Mouse (Mus musculus) lung, embryonic 14.5 days (tissue): ENCODE data around the gene Nup133. TPM values are rescaled to one million over a fixed set of nuclear protein-coding genes. Genes with fewer than 3 reads are reported as not detected.

Experiments used
- ATAC-seq: fragments of 200-750 bp; cut with Nextera tagmentation; 2 replicates; pipeline ENCODE4 v1.8.0; 2017; ENCODE audit warnings: mild to moderate bottlenecking, moderate TSS enrichment, moderate library complexity; ENCODE audit not compliant: insufficient read depth
- DNase-seq: peaks from one replicate; pipeline ENCODE4 v3.0.0-alpha.2; 2015
- H3K27ac ChIP-seq: fragments of 300-500 bp; sonication (generic); 2 replicates; pipeline ENCODE4 v1.5.1; 2014; ENCODE audit warnings: low read depth, mild to moderate bottlenecking, moderate library complexity
- H3K27me3 ChIP-seq: fragments of 300-500 bp; sonication (generic); 2 replicates; pipeline ENCODE4 v1.6.1; 2014; ENCODE audit warnings: low read length, control low read depth; ENCODE audit not compliant: insufficient read depth
- H3K36me3 ChIP-seq: fragments of 300-500 bp; sonication (generic); 2 replicates; pipeline ENCODE4 v1.6.1; 2014; ENCODE audit warnings: control low read depth; ENCODE audit not compliant: insufficient read depth
- H3K4me1 ChIP-seq: fragments of 300-500 bp; sonication (generic); 2 replicates; pipeline ENCODE4 v1.6.1; 2014; ENCODE audit warnings: antibody characterized with exemption, control low read depth; ENCODE audit not compliant: insufficient read depth
- H3K4me2 ChIP-seq: fragments of 300-500 bp; sonication (generic); 2 replicates; pipeline ENCODE4 v1.6.1; 2014; ENCODE audit warnings: mild to moderate bottlenecking
- H3K4me3 ChIP-seq: fragments of 300-500 bp; sonication (generic); 2 replicates; pipeline ENCODE4 v1.5.1; 2014; ENCODE audit warnings: low read depth, low read length
- H3K9ac ChIP-seq: fragments of 300-500 bp; sonication (generic); 2 replicates; pipeline ENCODE4 v1.6.1; 2014
- H3K9me3 ChIP-seq: fragments of 300-500 bp; sonication (generic); 2 replicates; pipeline ENCODE4 v1.6.1; 2016; ENCODE audit warnings: low read depth, low read length, control low read depth
- CTCF ChIP-seq: IDR thresholded peaks from 2 replicates; pipeline ENCODE4 v1.5.1; 2016; ENCODE audit warnings: antibody characterized with exemption, low read depth
- WGBS: fragments of 180-500 bp; shearing (Covaris S2); extraction: QIAGEN DNeasy Blood & Tissue Kit; methylation state at CpG from one replicate; pipeline ENCODE4 v1.1.7; 2014; 5-methylcytosine and 5-hydroxymethylcytosine counted together
- polyA plus RNA-seq: library from polyadenylated mRNA; unstranded; fragments of >200 nt; fragmentation: Nextera tagmentation; extraction: Ambion mirVana; gene quantifications from 2 replicates; pipeline ENCODE4 v1.2.1, GENCODE M21; 2014

Nup133 gene
- polyA plus RNA-seq, 1 experiment from 2014 or later, result 54.4 TPM

GRCm38 (mm10) chr8:123880821-123881350 is 68.2 kb downstream of the Nup133 start:
- 27% methylated on average over 4 of the region's 4 CpGs for WGBS
- DNase-seq, result no peak
- no peak overlapping the region for H3K27ac ChIP-seq

DNA sequence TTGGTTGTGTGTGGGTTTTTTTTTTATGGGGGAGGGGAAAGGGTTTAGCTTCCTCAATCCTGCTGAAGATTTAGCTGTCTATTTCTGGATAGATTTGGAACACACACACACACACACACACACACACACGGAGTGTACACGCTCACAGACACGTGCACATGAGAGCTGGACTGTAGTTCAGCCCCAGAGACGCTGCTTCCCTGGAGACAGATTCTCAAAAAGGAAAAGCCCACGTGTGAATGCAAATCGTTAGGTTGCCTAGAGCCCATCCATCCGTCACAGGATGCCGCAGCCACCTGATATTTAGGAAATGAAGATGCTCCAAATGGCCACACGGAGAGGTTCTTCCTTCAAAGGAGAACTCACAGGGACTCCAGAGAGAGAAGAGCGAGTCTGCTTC is 68.8 kb downstream of the Nup133 start:
- H3K27me3 ChIP-seq, result no peaks in the 10 kb centered on the region
- H3K4me1 ChIP-seq, result 0 out of 2 replicates have a peak, but pooled peaks cover 3% of the 10 kb centered on the region
- no peak for ATAC-seq
- 51% methylated on average over 10 of the region's 10 CpGs for WGBS
- H3K27ac ChIP-seq, result no peak overlapping the region
- no peak overlapping the region for H3K4me2 ChIP-seq
- TF ChIP-seq CTCF, result no peak
- no peaks in the 10 kb centered on the region for H3K36me3 ChIP-seq
- no peak overlapping the region for H3K9ac ChIP-seq
- no peak for DNase-seq
- H3K4me3 ChIP-seq, result no peak overlapping the region
- H3K9me3 ChIP-seq, result no peaks in the 10 kb centered on the region

More at GRCm38 (mm10) chr8:123880821-123881350, 68.2 kb downstream of the Nup133 start:
- no peak for ATAC-seq
- Histone ChIP-seq H3K27me3 (no peaks in the 10 kb centered on the region), H3K9me3 (no peaks in the 10 kb centered on the region), H3K36me3 (no peaks in the 10 kb centered on the region), H3K4me2 (no peak overlapping the region), H3K9ac (no peak overlapping the region), H3K4me1 (0 out of 2 replicates have a peak, but pooled peaks cover 3% of the 10 kb centered on the region), H3K4me3 (no peak overlapping the region)
- peak; percentile 16; the same call in 1 of the 2 replicates for TF ChIP-seq CTCF

DNA sequence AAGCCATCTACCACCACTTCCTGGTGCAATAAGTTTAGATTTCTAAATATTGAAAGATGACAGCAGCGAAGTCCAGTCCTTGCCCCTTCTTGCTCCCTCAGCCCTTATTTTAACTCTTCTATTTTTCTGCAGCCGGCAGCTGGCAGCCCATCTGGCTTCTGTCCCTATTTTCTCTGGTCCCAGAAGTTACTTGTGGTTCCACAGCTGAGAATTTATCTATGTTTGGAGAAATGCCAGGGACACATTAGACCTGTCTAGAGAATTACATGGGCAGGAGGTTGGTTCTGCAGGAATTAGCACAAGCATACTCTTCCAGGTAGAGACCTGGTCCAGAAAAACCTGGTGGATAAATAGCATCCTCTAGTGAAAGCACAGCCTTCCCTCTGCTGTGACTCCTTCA is 71.2 kb downstream of the Nup133 start:
- H3K27me3 ChIP-seq, result no peaks in the 10 kb centered on the region
- no peak for TF ChIP-seq CTCF
- H3K27ac ChIP-seq, result no peak overlapping the region
- H3K36me3 ChIP-seq, result no peaks in the 10 kb centered on the region
- no peaks in the 10 kb centered on the region for H3K4me1 ChIP-seq
- H3K9ac ChIP-seq, result no peak overlapping the region
- ATAC-seq, result no peak
- H3K4me3 ChIP-seq, result no peak overlapping the region
- 51% methylated on average over 2 of the region's 2 CpGs for WGBS
- DNase-seq, result no peak
- no peaks in the 10 kb centered on the region for H3K9me3 ChIP-seq
- no peak overlapping the region for H3K4me2 ChIP-seq

DNA sequence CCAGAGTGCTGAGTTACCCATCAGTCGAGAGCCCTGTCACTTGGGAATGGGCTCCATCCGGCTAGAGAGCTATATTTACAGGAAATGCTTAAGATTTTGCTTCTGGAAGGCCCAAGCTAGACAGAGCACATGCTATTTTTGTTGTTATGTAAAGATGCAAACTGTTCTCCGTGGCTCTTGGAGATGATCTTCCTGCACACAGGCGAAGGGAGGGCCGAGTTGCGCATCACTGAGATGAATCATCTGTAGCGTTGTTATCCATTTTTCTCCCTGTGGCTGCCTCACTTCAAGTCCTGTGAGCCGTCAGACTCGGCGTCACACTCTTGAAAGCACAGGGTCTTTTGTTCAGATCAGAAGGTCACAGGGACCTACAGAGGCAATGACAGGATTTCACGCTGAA is 74.7 kb downstream of the Nup133 start:
- ATAC-seq, result no peak
- no peaks in the 10 kb centered on the region for H3K36me3 ChIP-seq
- no peaks in the 10 kb centered on the region for H3K9me3 ChIP-seq
- no peaks in the 10 kb centered on the region for H3K27me3 ChIP-seq
- WGBS, result 70% methylated on average over 11 of the region's 11 CpGs
- DNase-seq, result no peak
- TF ChIP-seq CTCF, result no peak
- no peak overlapping the region for H3K27ac ChIP-seq
- no peak overlapping the region for H3K9ac ChIP-seq
- no peaks in the 10 kb centered on the region for H3K4me1 ChIP-seq
- H3K4me3 ChIP-seq, result no peak overlapping the region
- H3K4me2 ChIP-seq, result no peak overlapping the region

GRCm38 (mm10) chr8:123873364-123873763 is 75.7 kb downstream of the Nup133 start:
- H3K4me2 ChIP-seq, result no peak overlapping the region
- no peak for TF ChIP-seq CTCF
- no peak overlapping the region for H3K4me3 ChIP-seq
- no peaks in the 10 kb centered on the region for H3K27me3 ChIP-seq
- DNase-seq, result no peak
- ATAC-seq, result no peak
- no peak overlapping the region for H3K9ac ChIP-seq
- no peaks in the 10 kb centered on the region for H3K4me1 ChIP-seq
- H3K9me3 ChIP-seq, result no peaks in the 10 kb centered on the region
- no peak overlapping the region for H3K27ac ChIP-seq
- WGBS, result 70% methylated on average over 6 of the region's 6 CpGs
- no peaks in the 10 kb centered on the region for H3K36me3 ChIP-seq

DNA sequence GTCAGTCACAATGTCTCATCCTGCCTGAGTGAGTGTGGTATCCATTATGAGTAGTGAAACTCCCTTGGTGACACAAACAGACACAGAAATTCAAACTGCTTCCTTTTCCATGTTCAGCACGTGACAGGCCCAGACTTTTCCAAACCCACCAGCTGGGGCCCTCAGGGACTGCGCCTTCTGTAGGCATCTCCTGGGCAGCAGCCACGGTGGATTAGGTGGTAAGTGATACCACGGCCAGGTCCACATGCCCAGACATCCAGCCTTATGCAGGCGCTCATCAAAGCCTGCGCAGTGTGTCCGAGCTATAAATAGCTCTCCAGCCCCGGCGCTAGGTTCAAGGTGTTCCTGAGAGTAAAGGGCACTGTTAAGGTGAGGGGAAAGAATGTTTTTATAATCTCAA is 77.0 kb downstream of the Nup133 start:
- Histone ChIP-seq H3K36me3 (no peaks in the 10 kb centered on the region), H3K27me3 (no peaks in the 10 kb centered on the region), H3K4me1 (no peaks in the 10 kb centered on the region), H3K9ac (no peak overlapping the region), H3K9me3 (no peaks in the 10 kb centered on the region), H3K4me2 (no peak overlapping the region), H3K27ac (no peak overlapping the region), H3K4me3 (no peak overlapping the region)
- ATAC-seq (no peak), DNase-seq (no peak)
- WGBS, result 71% methylated on average over 9 of the region's 9 CpGs
- no peak for TF ChIP-seq CTCF

DNA sequence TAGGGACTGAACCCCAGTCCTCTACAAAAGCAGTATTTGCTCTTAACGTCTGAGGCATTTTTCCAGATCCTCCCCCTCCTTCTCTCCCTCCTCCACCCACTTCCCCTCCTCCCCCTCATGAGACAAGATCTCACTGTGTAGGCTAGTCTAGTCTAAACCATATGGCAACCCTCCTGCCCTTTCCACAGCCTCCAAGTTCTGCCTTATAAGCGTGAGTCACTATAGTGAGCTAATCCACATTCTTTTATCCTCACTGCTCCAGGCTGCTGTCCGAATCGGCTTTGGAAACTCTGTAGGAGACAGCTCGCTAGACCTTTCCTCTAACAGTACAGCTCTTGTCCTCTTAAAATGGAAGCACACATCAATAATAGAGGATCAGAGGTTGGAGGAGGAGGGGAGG is 82.1 kb downstream of the Nup133 start:
- H3K27ac ChIP-seq, result no peak overlapping the region
- WGBS, result 35% methylated on average over 5 of the region's 5 CpGs
- no peak overlapping the region for H3K9ac ChIP-seq

More for the DNA sequence above, 82.1 kb downstream of the Nup133 start:
- Histone ChIP-seq H3K4me2 (no peak overlapping the region), H3K4me3 (no peak overlapping the region), H3K9me3 (no peaks in the 10 kb centered on the region), H3K4me1 (no peaks in the 10 kb centered on the region), H3K36me3 (no peaks in the 10 kb centered on the region), H3K27me3 (peaks cover 10% of the 10 kb centered on the region; the same call in 1 of the 2 replicates)
- ATAC-seq (no peak), DNase-seq (no peak)
- no peak for TF ChIP-seq CTCF
